Mouse (Mus musculus): ENCODE measurements around the gene Crtc3. TPM values are rescaled to one million over a fixed set of nuclear protein-coding genes. Genes with fewer than 3 reads are reported as not detected.

Gene Crtc3
- polyA plus RNA-seq (2012; ENCODE audit: low replicate concordance), result 13.4 and 39.7 TPM in 2 replicates

GRCm38 (mm10) chr7:80688556-80689220, at the start of gene Crtc3:
Gene Crtc3 (minus strand): TSS chr7:80688877.

Other genes starting within 250 kb of the Crtc3 start
- gene Blm, start 153.8 kb downstream of the Crtc3 start, polyA plus RNA-seq (2012; ENCODE audit: low replicate concordance), result 53.8 and 66.9 TPM in 2 replicates
- gene Iqgap1, start 137.1 kb upstream of the Crtc3 start, polyA plus RNA-seq (2012; ENCODE audit: low replicate concordance), result 4.3 and 8.5 TPM in 2 replicates
- 2.0 and 2.4 TPM in 2 replicates for gene Zscan2, start 172.0 kb upstream of the Crtc3 start, polyA plus RNA-seq (2012; ENCODE audit: low replicate concordance)
- gene Wdr73, start 212.4 kb upstream of the Crtc3 start, polyA plus RNA-seq (2012; ENCODE audit: low replicate concordance), result 4.1 and 32.9 TPM in 2 replicates
- gene Nmb, start 216.2 kb upstream of the Crtc3 start, polyA plus RNA-seq (2012; ENCODE audit: low replicate concordance), result 2.0 and 3.1 TPM in 2 replicates

Measured in leukemia stem cell, adult 10-12 weeks (primary cell).